Mouse (Mus musculus) olfactory bulb, adult 2 months (tissue): ENCODE measurements at regions not wholly inside any gene's neighbourhood (a gene's known extent, or its start where the extent isn't known, plus 50 kb on each side); places are given as distances from the start of the nearest gene placed in this dataset.

Experiments
- CTCF ChIP-seq: fragments of 200-500 bp; IDR thresholded peaks from 2 replicates; pipeline ENCODE4 v1.5.1; 2012; ENCODE audit warnings: low read depth, mild to moderate bottlenecking, low read length, moderate library complexity; ENCODE audit not compliant: insufficient read depth
- POLR2A ChIP-seq: fragments of 200-500 bp; IDR thresholded peaks from 2 replicates; pipeline ENCODE4 v1.6.1; 2012; ENCODE audit warnings: mild to moderate bottlenecking, low read depth, low read length, moderate library complexity; ENCODE audit not compliant: insufficient read depth

DNA sequence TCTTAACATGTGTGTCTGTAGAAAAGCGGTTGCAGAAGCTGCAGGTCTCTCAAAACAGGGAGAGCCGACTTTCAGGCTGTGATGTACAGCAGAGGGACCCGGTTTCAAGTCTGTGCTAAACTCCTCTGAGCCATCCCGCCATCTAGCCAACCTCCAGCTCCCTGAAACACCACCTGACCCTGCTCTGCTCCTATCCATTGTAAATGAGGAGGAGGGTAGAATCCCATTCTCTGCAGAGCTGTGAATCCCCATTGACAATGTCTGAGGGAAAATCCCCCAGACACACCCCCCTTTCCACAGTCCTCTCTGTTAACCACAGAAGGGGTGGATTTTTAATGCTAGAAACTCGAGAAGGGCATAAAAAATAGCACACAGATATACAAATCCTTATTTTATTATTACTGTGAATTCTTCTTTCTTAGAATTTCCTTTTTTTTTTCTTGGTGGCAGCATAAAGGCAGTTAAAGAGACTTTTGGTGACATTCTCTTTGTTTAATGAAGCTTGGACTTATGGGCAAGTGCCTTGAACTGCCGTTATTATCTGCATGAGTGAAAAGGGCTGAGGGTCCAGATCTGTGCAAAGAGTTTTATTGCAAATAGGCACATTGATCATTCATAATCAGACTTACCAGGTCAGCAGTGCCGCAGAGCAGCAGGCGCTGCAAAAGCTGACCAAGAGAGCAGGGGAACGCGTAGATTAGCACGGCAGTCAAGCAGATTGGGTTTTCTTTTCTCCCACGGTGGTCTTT is 111.3 kb upstream of the Paqr3 start:
- no peak for TF ChIP-seq CTCF
- TF ChIP-seq POLR2A, result no peak
